Mouse (Mus musculus) right cerebral cortex, postnatal 10 days (tissue): ENCODE results near the gene 1700012B07Rik.

Experiments
- DNase-seq, 2 experiments: peaks; one replicate each; pipeline ENCODE4 v3.0.0; 2021; ENCODE audit warnings: low spot score in 2 of 2

1700012B07Rik gene

GRCm38 (mm10) chr11:109754105-109754602, 73.7 kb downstream of the 1700012B07Rik start:
- peak; percentile 71 to 81 for DNase-seq

DNA sequence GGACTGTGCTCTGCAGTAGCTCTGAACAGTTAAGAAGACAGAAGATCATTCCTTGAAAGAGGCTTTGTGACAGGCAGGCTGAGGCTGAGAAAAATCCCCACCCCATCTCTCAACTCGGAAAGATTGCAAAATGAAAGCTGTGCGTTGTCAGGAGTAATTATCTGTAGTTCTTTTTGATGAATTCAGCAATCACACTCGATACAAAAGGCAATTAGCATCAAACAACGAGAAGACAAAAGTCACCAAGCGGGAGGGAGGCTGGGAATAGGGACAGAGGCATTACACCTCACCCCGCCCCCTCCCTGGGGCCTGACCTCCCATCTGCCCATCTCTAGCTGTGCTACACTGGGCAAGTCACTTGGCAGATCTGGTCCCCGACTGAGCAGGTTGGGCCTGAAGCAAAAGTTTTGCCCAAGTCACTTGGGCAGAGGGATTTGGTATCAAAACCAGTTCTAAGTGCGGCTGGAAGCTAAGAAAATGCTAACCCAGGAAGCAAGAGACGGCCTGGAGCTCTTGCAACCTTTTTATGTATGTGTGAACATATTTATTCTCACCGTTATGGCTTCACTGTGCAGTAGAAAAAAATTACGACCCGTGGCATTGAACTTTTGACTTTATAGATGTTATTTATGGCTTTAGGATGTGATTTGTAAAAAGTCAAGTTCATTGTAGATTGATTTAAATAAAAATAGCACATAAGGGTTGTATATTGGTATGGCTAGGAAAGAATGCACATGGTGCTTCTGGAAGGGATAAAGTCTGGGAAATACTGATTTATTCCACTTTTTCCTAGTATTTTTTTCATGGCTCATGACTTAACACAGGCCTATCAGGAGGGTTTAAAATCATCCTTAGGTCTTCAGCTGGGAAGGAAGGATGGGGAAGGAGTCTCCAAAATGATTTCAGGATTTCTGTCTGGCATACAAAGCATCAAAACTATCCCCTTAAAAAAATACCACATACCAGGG, 75.9 kb downstream of the 1700012B07Rik start:
- DNase-seq, result no peak

GRCm38 (mm10) chr11:109745210-109745609, 82.6 kb downstream of the 1700012B07Rik start:
- no peak for DNase-seq

DNA sequence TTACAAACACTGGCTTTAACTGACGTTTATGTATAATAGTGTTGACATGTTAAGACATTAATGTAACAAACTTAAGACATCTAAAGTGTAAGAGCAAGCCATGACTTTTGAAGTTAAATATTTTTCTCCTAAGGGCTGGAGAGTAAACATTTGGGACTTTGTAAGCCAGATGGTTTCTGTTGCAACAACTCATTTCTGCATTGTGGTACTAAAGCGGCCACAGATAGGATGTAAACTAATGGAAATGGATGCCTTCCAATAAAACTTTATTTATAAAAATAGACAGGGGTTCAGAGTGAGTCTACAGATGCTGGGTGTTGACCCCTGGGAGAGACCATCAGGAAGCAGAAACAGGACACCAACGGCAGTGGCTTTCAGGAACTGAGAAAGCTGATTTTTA, 89.9 kb downstream of the 1700012B07Rik start:
- DNase-seq, result no peak
